Mouse (Mus musculus) NIH3T3 (cell line): ENCODE measurements around the gene Sf3b1.

ENCODE experiments used
- DNase-seq: peaks from one replicate; pipeline ENCODE4 v3.0.0-alpha.2; 2012; ENCODE audit warnings: low read depth

Gene Sf3b1

DNA sequence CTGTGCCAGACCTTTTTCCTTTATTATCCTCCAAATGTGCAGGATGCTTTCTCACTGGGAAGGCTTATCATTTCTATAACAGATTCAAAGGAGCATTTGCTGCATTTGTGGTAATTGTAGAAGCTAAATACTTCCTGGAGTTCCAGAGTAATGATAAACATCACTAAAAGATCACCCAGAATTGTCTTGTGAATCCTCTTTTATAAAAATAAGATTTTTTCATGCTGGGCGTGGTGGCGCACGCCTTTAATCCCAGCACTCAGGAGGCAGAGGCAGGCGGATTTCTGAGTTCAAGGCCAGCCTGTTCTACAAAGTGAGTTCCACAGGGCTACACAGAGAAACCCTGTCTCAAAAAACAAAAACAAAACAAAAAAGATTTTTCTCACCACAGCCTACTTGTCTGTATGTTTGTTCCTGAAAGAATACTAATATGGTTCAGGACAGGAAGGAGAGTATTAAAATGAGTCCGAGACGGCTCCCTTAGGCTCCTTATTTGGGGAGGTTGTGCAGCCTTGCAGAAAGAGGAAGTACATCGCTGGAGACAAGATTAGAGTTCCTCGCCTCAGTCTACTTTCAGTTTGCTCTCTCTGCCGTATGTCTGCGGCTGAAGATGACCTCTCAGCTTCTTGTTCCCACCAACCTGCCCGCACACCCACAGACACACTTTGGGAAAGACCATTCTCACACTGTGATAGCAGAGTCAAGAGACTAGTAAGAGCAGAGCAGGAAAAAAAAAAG, 1.4 kb upstream of the Sf3b1 start:
- DNase-seq: no peak

DNA sequence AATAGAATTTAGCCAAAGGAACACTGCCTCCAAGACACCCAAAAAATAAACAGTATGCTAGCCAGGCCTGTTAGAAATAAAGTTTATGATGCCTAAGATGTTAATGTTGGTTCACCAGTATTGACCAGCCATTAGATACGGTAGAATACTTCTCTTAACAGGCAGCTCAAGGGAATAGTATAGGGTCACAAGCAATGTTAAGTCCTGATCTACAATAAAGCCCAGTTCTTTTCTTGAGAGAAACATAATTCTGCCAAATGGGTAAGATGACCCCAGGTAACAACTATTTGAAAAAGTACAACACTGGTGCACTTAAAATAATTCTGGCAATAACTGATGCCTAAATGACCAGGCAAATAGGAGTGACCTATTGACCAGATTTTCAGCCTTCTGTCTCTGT, 685 bp upstream of the Sf3b1 start:
- no peak for DNase-seq

DNA sequence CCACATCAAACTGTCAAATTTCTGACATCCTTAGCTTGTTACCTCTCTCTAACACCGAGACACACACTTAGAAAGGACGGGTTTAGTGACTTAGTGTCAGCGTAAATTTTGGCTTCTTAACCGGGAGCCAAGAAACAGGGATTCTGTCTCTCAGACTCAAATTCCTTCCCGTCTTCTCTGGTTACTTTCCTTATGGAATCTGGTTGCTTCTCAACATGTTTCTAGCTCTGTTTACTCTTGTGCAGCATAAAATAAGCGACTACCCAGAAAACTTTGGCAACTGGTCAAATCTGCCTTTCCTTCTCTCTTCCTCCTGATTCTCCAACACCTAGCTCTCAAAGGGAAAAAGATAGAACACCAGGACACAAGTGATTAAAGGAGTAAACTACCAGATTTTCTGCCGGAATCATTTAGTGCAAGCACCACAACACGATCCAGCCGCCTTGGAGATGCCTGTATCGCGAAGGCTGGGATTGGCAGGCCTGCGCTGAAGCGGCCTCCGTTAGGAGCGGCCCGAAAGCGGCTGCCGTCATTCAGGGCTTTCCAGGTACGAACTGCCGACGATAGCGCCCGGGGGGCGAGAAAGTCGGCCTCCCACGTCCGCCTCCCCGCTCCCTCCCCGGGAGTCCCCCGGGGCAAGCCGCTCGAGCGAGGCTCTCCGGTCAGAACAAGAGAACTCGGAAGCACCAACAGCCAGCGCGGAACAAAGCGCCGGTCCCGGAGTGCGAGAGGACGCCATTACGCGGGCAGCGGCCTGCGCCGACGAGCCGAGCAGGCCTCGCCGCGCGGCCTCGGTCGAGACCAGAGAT, 633 bp downstream of the Sf3b1 start:
- peak; percentile 52 for DNase-seq

DNA sequence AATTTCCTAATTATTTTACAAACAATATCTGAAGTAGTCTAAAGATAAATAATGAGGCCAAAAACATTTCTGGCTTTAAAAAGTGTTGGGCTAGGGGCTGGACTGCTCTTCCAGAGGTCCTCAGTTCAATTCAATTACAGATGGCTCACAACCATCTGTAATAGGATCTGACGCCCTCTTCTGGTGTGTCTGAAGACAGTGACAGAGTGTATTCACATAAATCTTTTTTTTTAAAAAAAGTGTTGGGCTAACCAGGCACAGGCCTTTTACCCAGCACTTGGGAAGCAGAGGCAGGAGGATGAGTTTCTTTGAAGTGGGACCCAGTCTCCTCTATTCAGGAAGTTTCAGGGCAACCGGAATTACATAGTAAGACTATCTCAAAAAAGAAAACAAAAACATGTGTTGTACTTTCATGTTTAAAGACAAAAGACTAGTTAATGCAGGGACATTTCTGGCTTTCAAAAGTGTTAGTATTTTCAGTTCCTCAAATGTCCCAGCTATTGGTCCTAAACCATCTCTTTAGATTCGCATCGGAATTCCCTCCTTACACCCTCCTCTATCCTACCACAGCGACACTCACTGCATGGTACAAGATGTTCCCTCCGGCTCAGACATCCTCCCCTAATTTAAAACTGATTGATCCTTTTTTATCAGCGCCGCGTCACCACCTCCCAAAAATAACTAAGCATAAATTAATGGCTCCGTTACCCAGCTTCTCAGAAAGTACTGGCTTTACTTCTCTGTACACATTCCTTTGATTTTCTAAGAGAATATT, 1.4 kb downstream of the Sf3b1 start:
- peak; percentile 9 for DNase-seq

DNA sequence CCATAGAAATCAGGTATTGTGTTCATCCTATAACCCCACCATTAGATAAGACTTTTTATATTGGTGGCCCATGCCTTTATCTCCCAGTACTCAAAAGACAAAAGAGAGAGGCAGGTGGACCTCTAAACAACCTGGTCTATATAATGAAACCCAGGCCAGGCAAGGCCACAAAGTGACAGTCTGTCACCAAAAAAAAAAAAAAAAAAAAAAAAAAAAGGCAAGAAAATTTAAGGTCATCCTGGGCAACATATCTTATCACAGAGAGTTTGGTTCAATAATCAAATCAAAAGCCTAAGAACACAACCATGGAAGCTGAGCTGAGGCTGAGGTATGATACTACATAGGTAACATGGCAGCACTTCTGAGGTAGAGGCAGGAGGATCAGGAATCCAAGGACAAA, 5.4 kb downstream of the Sf3b1 start:
- no peak for DNase-seq

DNA sequence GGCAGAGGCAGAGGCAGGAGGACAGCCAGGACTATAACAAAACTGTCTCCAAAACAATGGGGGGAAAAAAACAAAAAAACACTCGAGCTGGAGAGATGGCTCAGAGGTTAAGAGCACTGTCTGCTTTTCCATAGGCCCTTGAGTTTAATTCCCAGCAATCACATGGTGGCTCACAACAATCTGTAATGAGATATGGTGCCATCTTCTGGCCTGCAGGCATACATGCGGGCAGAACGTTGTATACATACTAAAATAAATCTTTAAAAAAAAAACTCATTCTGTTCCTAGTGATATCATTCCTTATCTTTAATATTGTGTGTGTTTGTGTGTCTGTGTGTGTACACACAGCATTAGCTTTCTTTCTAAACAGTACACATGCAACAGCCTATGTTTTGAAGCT, 14.8 kb downstream of the Sf3b1 start:
- peak; percentile 51 for DNase-seq

DNA sequence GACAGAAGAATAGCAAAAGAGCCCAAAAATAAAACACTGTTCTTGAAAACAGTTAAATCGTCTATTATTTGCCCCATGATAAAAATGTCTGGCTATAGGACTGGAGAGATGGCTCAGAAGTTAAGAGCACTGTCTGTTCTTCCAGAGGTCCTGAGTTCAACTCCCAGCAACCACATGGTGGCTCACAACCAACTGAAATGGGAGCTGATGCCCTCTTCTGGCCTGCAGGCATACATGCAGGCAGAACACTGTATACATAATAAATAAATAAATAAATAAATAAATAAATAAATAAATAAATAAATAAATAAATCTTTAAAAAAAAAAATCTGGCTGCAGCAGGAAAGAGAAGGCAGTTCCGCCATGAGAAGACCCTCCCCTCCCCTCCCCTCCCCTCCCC, 19.0 kb downstream of the Sf3b1 start:
- peak; percentile 16 for DNase-seq

DNA sequence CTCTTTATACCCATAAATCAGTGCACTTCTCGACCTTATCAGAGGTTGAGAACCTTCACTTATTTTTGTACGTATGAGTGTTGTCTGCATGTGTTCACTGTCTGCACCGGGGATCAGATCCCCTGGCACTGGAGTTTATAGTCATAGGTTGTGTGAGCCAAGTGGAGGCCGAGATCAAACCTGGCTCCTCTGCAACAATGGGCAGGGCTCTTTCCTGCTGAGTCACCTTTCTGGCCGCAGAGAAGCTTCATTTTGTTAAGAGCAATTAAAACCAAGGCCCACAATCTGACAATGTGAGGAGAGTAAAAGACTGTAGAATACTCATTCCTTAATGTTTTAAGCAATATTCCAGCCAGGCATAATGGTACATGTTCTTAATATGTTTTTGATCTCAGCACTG, 33.7 kb downstream of the Sf3b1 start:
- DNase-seq: no peak

DNA sequence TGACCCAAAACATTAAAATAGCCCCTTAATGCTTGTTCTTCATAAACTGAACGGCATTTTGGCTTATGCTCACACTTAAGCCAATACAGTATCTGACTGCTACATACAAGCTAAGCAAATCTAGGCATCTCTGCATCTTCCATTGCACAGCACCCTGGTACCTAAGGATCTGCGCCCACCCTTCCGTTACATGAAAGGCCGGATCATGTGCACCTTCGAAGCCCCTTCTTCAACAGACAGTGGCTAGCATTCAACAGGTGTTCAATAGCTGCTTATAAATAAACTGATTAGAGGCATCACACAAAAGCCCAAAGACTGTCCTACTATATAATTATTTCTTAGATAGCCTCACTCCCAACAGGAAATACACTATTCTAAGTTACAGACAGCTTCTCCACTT, 41.0 kb downstream of the Sf3b1 start:
- DNase-seq: no peak

DNA sequence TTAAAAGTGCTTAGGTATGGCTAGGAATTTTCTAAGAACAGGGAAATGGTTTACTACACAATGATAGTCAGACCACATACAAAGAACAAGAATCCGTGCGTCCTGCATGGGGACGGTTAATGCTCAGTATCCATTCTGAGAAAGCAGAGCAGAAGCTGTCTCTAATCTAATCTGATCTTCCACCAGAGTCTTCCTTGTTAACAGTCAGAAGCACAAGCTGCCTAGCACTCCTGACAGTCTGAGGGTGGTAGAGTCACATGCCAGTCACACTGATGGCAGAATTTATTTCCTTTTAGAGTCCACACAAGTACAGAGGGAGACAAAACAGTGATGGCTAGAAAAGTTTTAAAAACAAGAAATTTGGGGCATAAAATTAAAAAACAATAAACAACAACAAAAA, 41.5 kb downstream of the Sf3b1 start:
- no peak for DNase-seq

DNA sequence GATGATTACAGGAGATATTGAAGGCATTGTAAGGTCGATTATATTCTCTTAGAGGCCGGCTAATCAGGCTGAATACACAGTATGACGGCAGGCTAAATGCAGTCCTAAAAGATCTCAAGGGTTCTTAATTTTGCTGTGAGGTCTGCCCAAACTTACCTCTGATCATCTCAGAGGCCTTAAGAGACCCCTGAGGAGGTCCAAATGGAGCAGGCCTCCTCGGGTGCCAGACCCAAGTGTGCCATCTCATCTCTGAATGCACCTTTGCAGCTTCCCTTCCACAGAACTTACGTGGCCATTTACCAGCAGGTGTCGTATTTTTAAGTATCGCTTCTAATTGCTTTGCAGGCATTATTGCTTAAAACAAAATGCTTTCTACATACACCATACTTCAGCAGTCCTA, 43.1 kb downstream of the Sf3b1 start:
- no peak for DNase-seq

DNA sequence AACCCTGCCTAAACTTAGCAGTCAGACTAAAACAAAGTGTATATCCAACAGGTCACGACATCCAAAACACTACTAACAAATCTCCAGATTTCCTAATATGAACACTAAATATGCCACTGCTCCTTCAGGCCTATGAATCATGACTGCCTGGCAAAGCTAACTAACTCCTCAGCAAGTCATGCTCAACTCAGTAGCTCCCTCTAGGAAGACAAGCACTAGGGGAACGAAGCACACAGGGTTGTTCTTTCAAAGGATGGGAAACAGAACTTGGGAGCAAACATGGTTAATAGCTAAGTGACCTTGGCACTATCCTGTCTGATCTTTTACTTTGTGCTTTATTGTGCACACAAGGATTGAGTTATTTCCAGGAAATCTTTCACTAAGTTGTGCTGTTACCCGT, 43.9 kb downstream of the Sf3b1 start:
- DNase-seq: peak; percentile 83

DNA sequence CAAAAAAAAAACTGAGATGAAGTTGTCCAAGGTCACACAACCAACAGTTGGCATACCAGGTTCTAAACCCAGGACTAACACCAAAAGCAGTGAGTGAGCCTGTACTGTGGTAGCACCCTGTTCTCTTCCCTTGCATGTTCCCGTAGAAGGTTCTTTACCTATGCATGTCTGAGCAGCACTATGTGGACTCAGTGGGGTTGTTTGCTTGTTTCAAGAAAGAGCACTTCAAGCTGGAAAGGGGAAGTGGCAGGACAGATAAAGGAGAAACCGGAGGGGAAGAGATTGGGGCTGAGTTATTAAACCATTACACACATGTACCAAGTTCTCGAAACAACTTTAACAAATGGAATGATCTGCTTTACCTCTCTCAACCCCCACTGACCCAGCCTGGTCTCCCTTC, 44.6 kb downstream of the Sf3b1 start:
- DNase-seq: no peak

DNA sequence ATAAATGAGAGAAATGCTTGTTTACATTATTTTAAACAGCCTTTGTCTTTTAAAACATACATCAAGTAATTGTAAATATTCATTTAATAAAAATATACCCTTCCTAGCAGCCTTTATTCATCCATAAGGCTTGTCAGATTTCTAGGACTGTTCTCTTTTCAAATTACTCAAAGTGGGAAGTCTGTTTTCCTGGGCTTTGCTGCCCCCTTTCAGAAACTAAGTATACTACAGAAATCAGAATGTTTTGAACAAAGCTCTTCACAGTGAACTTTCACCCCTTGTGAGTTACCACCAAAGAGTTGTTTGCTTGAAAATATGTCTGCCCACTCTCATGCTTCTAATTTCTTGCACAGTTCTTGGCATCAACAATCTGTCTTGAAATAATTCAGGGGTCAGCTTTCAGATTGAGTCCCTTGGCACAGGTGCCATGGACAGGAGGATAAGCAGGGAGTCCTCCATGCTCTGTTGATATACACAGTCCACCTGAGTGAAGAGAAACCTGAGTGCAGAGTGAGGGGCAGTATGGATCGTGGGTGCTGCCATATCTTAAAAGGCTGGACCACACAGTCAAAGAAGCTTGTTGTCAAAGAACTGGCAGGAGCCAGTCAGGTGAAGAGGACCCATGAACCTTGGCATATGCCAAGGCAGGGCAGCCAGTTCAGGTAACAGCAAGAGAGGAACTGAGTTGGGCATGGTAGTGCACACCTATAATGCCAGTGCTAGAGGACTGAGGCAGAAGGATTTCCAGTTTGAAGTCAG, 47.9 kb downstream of the Sf3b1 start:
- peak; percentile 81 for DNase-seq

DNA sequence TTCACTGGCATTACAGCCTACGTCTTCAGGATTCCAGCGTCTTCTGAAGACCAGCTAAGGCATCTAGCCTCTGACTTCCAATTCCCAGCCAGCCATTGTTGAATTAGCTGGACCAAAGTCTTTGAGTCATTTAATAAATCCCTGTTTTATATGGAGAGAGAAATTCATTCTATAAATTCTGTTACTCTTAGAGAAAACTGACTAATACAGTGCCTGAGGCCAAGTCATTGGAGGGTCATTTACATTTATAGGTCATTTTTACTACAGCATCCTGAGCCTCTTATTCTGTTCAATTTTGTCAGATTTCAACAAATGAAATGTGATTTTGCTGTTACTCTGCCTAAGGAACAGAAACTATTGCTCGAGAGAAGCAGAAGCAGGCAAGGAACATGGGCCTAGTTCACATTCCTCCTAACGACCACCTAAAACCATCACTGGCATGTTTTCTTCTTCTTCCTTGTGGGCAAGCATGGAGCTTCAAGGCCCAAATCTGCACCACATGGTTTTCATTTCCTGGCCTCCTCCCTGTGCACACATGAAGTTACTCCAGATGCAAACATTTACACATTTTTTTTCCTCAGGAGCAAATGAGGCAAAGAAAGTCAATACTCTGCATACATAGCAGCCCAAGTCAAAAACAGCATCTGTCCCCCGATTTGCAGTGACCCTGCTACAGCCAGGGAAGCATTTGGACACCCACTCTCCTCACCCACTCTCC, 55.4 kb downstream of the Sf3b1 start:
- DNase-seq: peak; percentile 74

DNA sequence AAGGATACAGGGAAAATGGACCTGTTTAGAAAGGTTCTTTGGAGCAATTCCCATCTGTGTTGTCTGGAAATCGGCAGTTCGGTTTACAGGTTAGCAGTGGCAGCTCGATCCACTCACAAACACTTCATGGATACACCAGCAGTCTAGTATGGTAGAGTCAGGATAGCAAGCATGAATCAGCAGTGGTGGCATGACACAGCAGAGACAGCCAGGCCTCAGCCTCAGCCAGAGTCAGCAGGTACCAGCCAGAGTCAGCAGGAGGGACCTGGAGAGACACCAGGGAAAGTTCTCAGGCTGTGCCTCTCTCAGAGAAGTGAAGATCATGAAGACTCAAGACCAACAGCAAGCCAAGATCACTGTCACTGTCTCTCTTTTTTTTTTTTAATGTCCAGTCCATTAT, 60.4 kb downstream of the Sf3b1 start:
- no peak for DNase-seq

DNA sequence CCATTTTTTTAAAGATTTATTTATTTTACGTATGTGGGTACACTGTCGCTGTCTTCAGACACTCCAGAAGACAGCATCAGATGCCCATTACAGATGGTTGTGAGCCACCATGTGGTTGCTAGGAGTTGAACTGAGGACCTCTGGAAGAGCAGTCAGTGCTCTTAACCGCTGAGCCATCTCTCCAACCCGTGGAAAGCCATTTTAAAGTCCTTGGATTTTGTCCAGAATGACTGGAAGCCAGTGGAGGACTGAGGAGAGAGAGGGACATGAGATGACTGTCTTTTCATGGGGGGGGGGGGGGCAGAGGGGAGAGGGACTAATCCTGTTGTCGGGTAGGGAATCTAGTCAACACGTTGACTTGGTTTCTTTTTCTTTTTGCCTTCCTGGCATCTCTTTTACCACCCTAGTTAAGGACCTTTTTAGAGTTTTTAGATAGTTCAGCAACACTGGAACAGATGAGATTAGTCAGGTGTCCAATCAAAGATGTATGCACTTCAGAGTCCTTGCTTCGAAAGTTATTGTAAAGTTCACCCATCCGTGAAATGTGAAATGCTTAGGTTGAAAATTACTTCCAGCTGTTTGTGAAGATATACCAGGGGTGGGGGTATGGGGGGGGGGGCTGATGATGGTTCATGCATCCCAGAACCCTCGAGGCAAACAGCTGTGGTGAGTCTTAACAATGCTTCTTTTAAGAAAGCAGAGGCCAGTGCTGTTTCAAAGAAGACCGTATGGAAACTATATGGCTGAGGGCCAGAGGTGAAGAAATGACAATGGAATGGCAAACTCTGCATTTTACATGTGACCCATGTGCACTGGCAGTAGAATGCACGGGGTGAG, 61.9 kb downstream of the Sf3b1 start:
- peak; percentile 88 for DNase-seq

DNA sequence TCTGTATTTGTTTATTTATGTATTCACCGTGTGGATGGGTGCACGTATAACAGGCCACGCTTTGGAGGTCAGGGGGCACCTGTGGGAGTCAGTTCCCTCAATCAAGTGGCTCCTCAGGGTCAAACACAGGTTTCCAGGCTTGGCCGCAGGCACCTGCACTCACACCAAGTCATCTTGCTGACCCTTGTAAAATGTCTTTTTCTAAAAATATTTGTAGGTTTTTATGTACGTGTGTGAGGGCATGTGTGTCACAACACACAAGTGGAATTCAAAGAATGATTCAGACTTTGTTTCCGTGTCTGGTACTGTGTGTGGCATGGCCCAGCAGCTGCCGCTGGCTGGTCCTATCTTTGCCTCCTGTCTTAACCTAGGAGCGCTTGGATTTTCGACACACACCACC, 65.6 kb downstream of the Sf3b1 start:
- DNase-seq: no peak

DNA sequence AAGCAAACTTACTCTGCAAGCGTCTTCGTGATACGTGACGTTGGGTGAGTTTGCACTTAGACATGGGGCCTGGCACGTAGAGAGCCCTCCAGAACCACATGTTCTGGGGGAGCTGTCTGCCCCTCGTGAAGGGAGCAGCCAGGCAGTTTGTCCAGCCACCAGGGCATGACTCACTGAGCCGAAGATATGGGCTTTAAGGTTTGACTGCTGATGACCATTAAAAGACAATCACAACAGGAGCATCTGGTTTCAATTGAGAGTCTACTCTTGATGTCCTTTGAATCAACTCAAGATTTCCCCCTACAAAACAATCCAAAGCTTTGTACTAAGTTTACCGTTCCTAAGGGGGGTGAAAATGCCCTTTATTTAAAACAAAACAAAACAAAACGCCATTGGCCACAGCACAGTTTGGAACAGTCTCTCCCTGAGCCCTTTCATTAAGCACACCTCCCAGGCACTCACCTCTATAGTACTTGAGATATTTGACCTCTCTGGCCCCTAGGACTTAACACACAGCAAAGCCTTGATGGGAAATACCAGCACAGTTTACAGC, 66.6 kb downstream of the Sf3b1 start:
- peak; percentile 76 for DNase-seq

DNA sequence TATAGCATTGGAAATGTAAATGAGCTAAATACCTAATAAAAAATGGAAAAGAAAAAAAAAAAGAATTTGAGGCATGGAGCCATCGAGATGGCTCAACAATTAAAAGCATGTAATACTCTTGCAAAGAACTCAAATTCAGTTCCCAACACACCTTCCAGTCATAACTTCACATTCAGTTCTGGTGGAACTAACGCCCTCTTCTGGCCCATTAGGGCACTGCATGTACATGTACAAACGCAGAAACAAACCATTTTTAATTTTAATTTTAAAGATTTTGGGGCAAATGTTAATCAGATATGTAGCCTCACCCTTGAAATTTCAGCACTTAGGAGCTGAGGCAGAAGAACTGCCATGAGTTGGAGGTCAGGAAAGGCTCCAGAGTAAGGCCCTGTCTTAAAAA, 68.8 kb downstream of the Sf3b1 start:
- DNase-seq: no peak
